Mouse (Mus musculus) embryonic facial prominence, embryonic 11.5 days (tissue): Measurements from ENCODE around the gene Dcun1d2. TPM values are rescaled to one million over a fixed set of nuclear protein-coding genes. Genes with fewer than 3 reads are reported as not detected.

Experiments
- ATAC-seq: fragments of 200-750 bp; cut with Nextera tagmentation; replicated peaks from 2 replicates; pipeline ENCODE4 v1.8.0; 2017; ENCODE audit warnings: low read depth; ENCODE audit not compliant: insufficient number of reproducible peaks, low FRiP score, low TSS enrichment
- DNase-seq: peaks from one replicate; pipeline ENCODE4 v3.0.0-alpha.2; 2015; ENCODE audit warnings: low spot score
- H3K27ac ChIP-seq: fragments of 300-500 bp; sonication (generic); replicated peaks from 2 replicates; pipeline ENCODE4 v1.5.1; 2014; ENCODE audit warnings: mild to moderate bottlenecking, low read depth, low read length, control low read depth
- H3K27me3 ChIP-seq: fragments of 300-500 bp; sonication (generic); 2 replicates; pipeline ENCODE4 v1.6.1; 2014; ENCODE audit warnings: mild to moderate bottlenecking, low read length, moderate library complexity, mixed read lengths; ENCODE audit not compliant: control insufficient read depth, insufficient read depth
- H3K36me3 ChIP-seq: fragments of 300-500 bp; sonication (generic); replicated peaks from 2 replicates; pipeline ENCODE4 v1.6.1; 2014; ENCODE audit warnings: low read depth, mild to moderate bottlenecking, low read length, moderate library complexity, mixed read lengths; ENCODE audit not compliant: control insufficient read depth, insufficient read depth
- H3K4me1 ChIP-seq: fragments of 300-500 bp; sonication (generic); 2 replicates; pipeline ENCODE4 v1.6.1; 2014; ENCODE audit warnings: low read length, mixed read lengths; ENCODE audit not compliant: control insufficient read depth, insufficient read depth
- H3K4me2 ChIP-seq: fragments of 300-500 bp; sonication (generic); 2 replicates; pipeline ENCODE4 v1.6.1; 2014; ENCODE audit warnings: low read depth, mild to moderate bottlenecking, control low read depth, low read length, moderate library complexity
- H3K4me3 ChIP-seq: fragments of 300-500 bp; sonication (generic); 2 replicates; pipeline ENCODE4 v1.5.1; 2014; ENCODE audit warnings: low read depth, low read length, control low read depth
- H3K9ac ChIP-seq: fragments of 300-500 bp; sonication (generic); replicated peaks from 2 replicates; pipeline ENCODE4 v1.6.1; 2014; ENCODE audit warnings: mild to moderate bottlenecking, control low read depth, low read length
- H3K9me3 ChIP-seq: fragments of 300-500 bp; sonication (generic); replicated peaks from 2 replicates; pipeline ENCODE4 v1.6.1; 2016; ENCODE audit warnings: mild to moderate bottlenecking, low read length, inconsistent platforms, mixed read lengths; ENCODE audit not compliant: control insufficient read depth
- WGBS: fragments of 180-500 bp; shearing (Covaris S2); extraction: QIAGEN DNeasy Blood & Tissue Kit; methylation state at CpG from one replicate; pipeline ENCODE4 v1.1.7; 2014; 5-methylcytosine and 5-hydroxymethylcytosine counted together
- polyA plus RNA-seq: library from polyadenylated mRNA; unstranded; fragments of >200 nt; fragmentation: Nextera tagmentation; extraction: Ambion mirVana; gene quantifications from 2 replicates; pipeline ENCODE4 v1.2.1, GENCODE M21; 2014

Dcun1d2 gene
- polyA plus RNA-seq, 1 experiment from 2014 or later, result 31.7 TPM

DNA sequence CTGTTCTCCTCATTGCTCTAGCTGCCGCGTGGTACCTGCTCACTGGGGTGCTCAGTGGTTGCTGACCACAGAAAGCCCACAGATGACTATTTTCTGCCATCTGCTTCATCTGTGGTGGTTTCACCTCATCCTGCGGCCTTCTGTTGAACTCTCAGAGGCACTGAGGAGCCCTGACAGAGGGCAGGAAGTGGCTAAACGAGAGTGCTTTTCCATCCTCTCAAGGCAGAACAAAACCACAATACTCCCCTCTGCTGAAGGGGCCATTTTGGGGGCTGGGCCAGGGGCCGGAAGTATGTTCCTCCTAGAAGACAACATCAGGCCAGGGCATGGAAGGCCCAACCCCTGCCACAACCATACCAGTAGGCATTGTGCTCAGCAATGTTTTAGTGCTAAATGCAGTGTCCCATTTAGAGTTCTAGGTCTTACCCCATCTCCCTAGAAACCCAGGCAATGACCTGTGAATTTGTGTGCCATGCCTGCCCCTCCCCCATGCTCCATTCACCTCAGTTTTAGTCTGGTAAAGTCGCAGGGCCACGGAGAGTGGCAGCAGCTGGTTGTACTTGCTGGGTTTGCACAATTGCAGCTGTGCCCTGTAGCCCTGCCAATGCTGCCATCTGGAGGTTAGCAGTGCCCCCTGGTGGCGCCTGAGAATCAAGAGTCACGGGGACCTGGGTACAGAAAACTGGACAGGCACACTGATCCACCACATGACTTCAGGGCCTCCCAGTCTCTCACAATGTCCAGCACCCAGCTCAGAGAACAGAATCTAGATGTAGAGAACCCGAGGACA lies 74.3 kb downstream of the Dcun1d2 start:
- Histone ChIP-seq H3K27me3 (no peaks in the 10 kb centered on the region), H3K4me2 (no peak overlapping the region; the same call in 1 of the 2 replicates), H3K9ac (no peak overlapping the region), H3K27ac (no peak overlapping the region), H3K36me3 (no peaks in the 10 kb centered on the region), H3K9me3 (no peaks in the 10 kb centered on the region), H3K4me1 (peaks cover 4% of the 10 kb centered on the region; the same call in 1 of the 2 replicates), H3K4me3 (no peak overlapping the region)
- ATAC-seq (0 out of 2 replicates have a peak, but pooled peaks have one; percentile 65), DNase-seq (peak; percentile 86)
- WGBS, result 20% methylated on average over 10 of the region's 10 CpGs

DNA sequence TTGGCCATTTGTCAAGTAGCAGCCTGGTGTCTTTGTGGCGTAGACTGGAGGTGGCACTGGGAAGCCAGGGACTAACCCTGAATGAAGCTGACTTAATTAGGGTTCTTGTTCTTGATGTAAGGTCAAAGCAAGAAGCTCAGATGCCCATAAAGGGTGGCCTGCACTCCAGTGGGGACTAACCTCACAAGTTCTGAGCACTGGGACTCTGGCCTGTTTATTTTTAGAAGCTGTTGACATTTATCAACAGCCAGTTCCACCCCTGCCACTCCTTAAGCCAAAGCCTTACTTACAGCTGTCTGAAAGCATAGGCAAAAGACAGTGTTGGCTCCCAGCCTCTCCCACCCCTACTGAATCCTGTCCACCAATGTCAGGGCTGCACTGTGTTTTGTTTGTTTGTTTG lies 78.2 kb downstream of the Dcun1d2 start:
- Histone ChIP-seq H3K4me1 (peaks cover 4% of the 10 kb centered on the region; the same call in 1 of the 2 replicates), H3K4me2 (no peak overlapping the region), H3K4me3 (no peak overlapping the region), H3K27me3 (no peaks in the 10 kb centered on the region), H3K36me3 (no peaks in the 10 kb centered on the region), H3K27ac (no peak overlapping the region), H3K9ac (no peak overlapping the region), H3K9me3 (no peaks in the 10 kb centered on the region)
- DNase-seq (no peak), ATAC-seq (no peak)
- WGBS, result 83% methylated on average over 1 of the region's 1 CpGs

DNA sequence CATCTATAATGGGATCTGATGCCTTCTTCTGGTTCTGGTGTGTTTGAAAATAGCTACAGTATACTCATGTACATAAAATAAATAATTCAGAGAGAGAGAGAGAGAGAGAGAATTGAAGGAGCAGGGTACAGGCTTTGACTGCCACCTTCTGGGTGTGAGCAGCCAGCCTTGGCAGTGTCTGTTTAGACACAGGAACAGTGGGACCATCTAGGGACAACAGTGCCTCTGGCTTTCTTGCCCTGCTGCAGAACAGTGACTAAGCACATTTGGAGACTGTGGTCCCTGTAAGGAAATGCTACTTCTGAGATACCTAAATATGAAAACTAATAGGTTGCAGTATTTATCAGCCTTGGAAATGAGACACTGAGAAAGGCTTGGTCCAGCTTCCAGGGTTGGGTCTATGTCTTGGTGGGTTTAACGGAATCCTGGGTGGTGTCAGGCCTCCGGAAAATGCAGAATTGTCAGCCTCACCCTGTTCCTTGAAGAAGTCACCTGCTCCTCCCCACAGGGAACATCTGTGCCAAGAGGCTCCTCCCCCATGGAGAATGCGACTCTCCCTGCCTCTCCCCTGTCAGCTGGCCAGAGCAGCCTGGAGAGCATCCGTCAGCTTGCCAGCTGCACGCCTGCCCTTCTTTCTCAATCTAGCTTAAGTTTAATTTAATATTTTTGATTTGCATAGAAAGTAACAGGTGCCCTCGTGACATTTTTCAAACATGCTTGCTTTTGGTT lies 79.1 kb downstream of the Dcun1d2 start:
- Histone ChIP-seq H3K9me3 (no peaks in the 10 kb centered on the region), H3K9ac (no peak overlapping the region), H3K36me3 (no peaks in the 10 kb centered on the region), H3K27me3 (no peaks in the 10 kb centered on the region), H3K4me3 (no peak overlapping the region), H3K4me2 (no peak overlapping the region), H3K4me1 (peaks cover 4% of the 10 kb centered on the region; the same call in 1 of the 2 replicates), H3K27ac (no peak overlapping the region)
- DNase-seq (no peak), ATAC-seq (no peak)
- WGBS, result 36% methylated on average over 6 of the region's 6 CpGs

DNA sequence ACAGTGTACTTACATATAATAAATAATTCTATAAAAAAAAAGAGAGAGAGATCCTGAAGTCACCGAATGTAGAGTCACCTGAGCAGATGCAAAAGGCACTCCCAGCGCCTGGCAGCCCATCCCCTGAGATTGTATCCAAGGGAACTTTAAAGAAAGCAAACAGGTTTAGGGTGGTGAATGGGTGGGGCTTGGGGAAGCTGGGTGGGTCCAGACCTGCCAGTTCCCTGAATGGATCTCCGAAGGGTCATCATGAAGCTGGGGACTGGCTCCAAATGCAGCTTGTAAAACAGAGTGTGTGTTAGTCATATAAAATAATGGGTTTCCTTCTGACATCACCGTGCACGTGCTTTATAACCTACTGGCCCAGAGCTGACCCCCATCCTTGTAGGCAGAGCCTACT lies 81.6 kb downstream of the Dcun1d2 start:
- ATAC-seq, result no peak
- Histone ChIP-seq H3K4me3 (no peak overlapping the region), H3K4me1 (no peaks in the 10 kb centered on the region), H3K27ac (no peak overlapping the region), H3K9me3 (no peaks in the 10 kb centered on the region), H3K36me3 (no peaks in the 10 kb centered on the region), H3K27me3 (peaks cover 13% of the 10 kb centered on the region), H3K9ac (no peak overlapping the region), H3K4me2 (no peak overlapping the region)
- WGBS, result 43% methylated on average over 5 of the region's 5 CpGs
- DNase-seq, result no peak

Other genes starting within 250 kb of the Dcun1d2 start
- 0.08 and 0.29 TPM in 2 replicates for gene Proz, start 227.2 kb downstream of the Dcun1d2 start, polyA plus RNA-seq
- 50.1 and 50.2 TPM in 2 replicates for gene Pcid2, start 182.7 kb downstream of the Dcun1d2 start, polyA plus RNA-seq
- 106 and 114 TPM in 2 replicates for gene Cul4a, start 182.5 kb downstream of the Dcun1d2 start, polyA plus RNA-seq
- 264 and 265 TPM in 2 replicates for gene Lamp1, start 129.0 kb downstream of the Dcun1d2 start, polyA plus RNA-seq
- 13.5 and 14.5 TPM in 2 replicates for gene Grtp1, start 87.5 kb downstream of the Dcun1d2 start, polyA plus RNA-seq
- 0.46 and 1.1 TPM in 2 replicates for gene Adprhl1, start 34.0 kb downstream of the Dcun1d2 start, polyA plus RNA-seq
- 31.3 and 36.8 TPM in 2 replicates for gene Tmco3, start 59 bp upstream of the Dcun1d2 start, polyA plus RNA-seq
- 207 and 237 TPM in 2 replicates for gene Tfdp1, start 50.6 kb upstream of the Dcun1d2 start, polyA plus RNA-seq
- not detected in 2 replicates for gene Atp4b, start 108.7 kb upstream of the Dcun1d2 start, polyA plus RNA-seq
- gene Grk1, start 117.0 kb upstream of the Dcun1d2 start, polyA plus RNA-seq, result 0.06 TPM in 1 of 2 replicates, not detected in the other
- gene Tmem255b, start 147.1 kb upstream of the Dcun1d2 start, polyA plus RNA-seq, result 0.36 and 0.38 TPM in 2 replicates
- 4.5 and 5.0 TPM in 2 replicates for gene Gas6, start 206.4 kb upstream of the Dcun1d2 start, polyA plus RNA-seq